Mouse (Mus musculus): ENCODE measurements around the gene Bsdc1. TPM values are rescaled to one million over a fixed set of nuclear protein-coding genes. Genes with fewer than 3 reads are reported as not detected.
"Not testable (repeated sequence)": the region's sequence is repeated elsewhere in the genome, so short reads cannot be mapped to it uniquely, and the experiment has no call there.

Bsdc1 gene
- polyA plus RNA-seq, 1 experiment from 2014 or later: 27.0 TPM

GRCm38 (mm10) chr4:129518519-129518918 lies 57.1 kb downstream of the Bsdc1 start:
- Histone ChIP-seq H3K27ac (no peak overlapping the region), H3K36me3 (peaks cover 47% of the 10 kb centered on the region), H3K4me1 (peaks cover 13% of the 10 kb centered on the region; the same call in 1 of the 2 replicates), H3K4me3 (replicated peaks) (no peak overlapping the region), H3K4me2 (no peak overlapping the region), H3K27me3 (replicated peaks) (no peaks in the 10 kb centered on the region), H3K9me3 (no peaks in the 10 kb centered on the region), H3K9ac (no peak overlapping the region)
- no peak for ATAC-seq (ENCODE audit: insufficient read depth, low FRiP score, low read depth)
- 90% methylated on average over 8 of the region's 8 CpGs for WGBS

DNA sequence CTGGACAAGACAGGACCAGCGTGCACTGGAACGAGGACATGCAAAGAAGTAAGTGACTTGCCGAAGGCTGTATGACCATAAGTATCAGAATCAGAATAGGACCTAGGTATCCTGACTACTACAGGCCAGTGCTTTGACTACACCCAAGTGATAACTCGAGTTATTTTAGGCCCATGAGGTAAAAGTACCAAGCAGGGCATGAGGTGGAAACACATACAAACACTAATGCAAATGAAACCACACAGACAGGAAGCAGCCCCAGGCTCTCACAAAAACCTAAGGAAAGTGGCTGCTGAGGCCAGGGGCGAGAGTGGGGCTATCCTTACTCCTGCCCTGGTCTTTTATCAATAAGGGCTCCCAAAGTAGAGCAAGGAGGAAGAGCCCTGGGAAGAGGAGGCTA lies 64.0 kb downstream of the Bsdc1 start:
- Histone ChIP-seq H3K9me3 (no peaks in the 10 kb centered on the region), H3K4me2 (no peak overlapping the region), H3K4me3 (replicated peaks) (no peak overlapping the region), H3K4me1 (no peaks in the 10 kb centered on the region), H3K27me3 (replicated peaks) (no peaks in the 10 kb centered on the region), H3K27ac (no peak overlapping the region), H3K9ac (no peak overlapping the region), H3K36me3 (peaks cover 62% of the 10 kb centered on the region)
- 84% methylated on average over 5 of the region's 5 CpGs for WGBS
- ATAC-seq (ENCODE audit: insufficient read depth, low FRiP score, low read depth): no peak

DNA sequence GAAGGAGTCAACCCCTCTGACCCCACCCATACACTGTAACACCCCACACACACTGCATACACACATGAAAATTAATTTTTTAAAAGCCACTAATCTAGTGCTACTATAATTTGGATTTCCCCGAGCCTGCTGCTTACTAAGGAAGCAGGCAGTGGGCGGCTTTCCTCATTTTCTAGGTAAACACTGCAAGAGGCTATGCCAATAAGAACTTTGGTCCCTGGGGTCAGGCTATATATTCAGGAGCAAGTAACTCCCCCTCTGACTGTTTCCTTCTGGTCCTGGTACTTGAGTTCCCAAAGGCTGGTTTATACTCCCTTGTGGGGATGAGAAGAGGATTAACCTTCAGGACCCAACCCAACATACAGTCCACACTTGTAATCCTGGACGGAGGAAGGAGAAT lies 64.5 kb downstream of the Bsdc1 start:
- Histone ChIP-seq H3K9me3 (no peaks in the 10 kb centered on the region), H3K27me3 (replicated peaks) (no peaks in the 10 kb centered on the region), H3K4me3 (replicated peaks) (no peak overlapping the region), H3K4me1 (no peaks in the 10 kb centered on the region), H3K36me3 (peaks cover 58% of the 10 kb centered on the region), H3K4me2 (no peak overlapping the region), H3K27ac (no peak overlapping the region), H3K9ac (no peak overlapping the region)
- 73% methylated on average over 3 of the region's 3 CpGs for WGBS
- ATAC-seq (ENCODE audit: insufficient read depth, low FRiP score, low read depth): no peak

- ATAC-seq (ENCODE audit: insufficient read depth, low FRiP score, low read depth); H3K27me3 ChIP-seq (replicated peaks); H3K4me3 ChIP-seq (replicated peaks); H3K9me3 ChIP-seq; H3K27ac ChIP-seq; H3K4me2 ChIP-seq; H3K9ac ChIP-seq; H3K4me1 ChIP-seq: not testable (repeated sequence)
- WGBS: 91% methylated on average over 6 of the region's 6 CpGs
- peaks cover 48% of the 10 kb centered on the region for H3K36me3 ChIP-seq
These were observed 67.5 kb downstream of the Bsdc1 start for GRCm38 (mm10) chr4:129528901-129529300.

Other genes starting within 250 kb of the Bsdc1 start
- 11.8 and 12.6 TPM in 2 replicates for gene C77080, start 200.2 kb upstream of the Bsdc1 start, polyA plus RNA-seq (2015; fragmentation: Nextera tagmentation; extraction: Ambion mirVana)
- 2.0 and 2.1 TPM in 2 replicates for gene Sync, start 174.0 kb upstream of the Bsdc1 start, polyA plus RNA-seq (2015; fragmentation: Nextera tagmentation; extraction: Ambion mirVana)
- 330 and 336 TPM in 2 replicates for gene Rbbp4, start 126.2 kb upstream of the Bsdc1 start, polyA plus RNA-seq (2015; fragmentation: Nextera tagmentation; extraction: Ambion mirVana)
- gene Zbtb8os, start 125.9 kb upstream of the Bsdc1 start, polyA plus RNA-seq (2015; fragmentation: Nextera tagmentation; extraction: Ambion mirVana): 45.7 and 51.4 TPM in 2 replicates
- 17.2 and 18.1 TPM in 2 replicates for gene Zbtb8a, start 83.5 kb upstream of the Bsdc1 start, polyA plus RNA-seq (2015; fragmentation: Nextera tagmentation; extraction: Ambion mirVana)
- 1.5 and 1.7 TPM in 2 replicates for gene Zbtb8b, start 20.7 kb upstream of the Bsdc1 start, polyA plus RNA-seq (2015; fragmentation: Nextera tagmentation; extraction: Ambion mirVana)
- gene Tssk3, start 29.4 kb downstream of the Bsdc1 start, polyA plus RNA-seq (2015; fragmentation: Nextera tagmentation; extraction: Ambion mirVana): not detected in 2 replicates
- gene Fam229a, start 29.6 kb downstream of the Bsdc1 start, polyA plus RNA-seq (2015; fragmentation: Nextera tagmentation; extraction: Ambion mirVana): 0.26 TPM in 1 of 2 replicates, not detected in the other
- 490 and 533 TPM in 2 replicates for gene Marcksl1, start 52.0 kb downstream of the Bsdc1 start, polyA plus RNA-seq (2015; fragmentation: Nextera tagmentation; extraction: Ambion mirVana)
- gene Hdac1, start 81.1 kb downstream of the Bsdc1 start, polyA plus RNA-seq (2015; fragmentation: Nextera tagmentation; extraction: Ambion mirVana): 197 and 200 TPM in 2 replicates
- gene Lck, start 112.1 kb downstream of the Bsdc1 start, polyA plus RNA-seq (2015; fragmentation: Nextera tagmentation; extraction: Ambion mirVana): 6.3 and 6.9 TPM in 2 replicates
- gene Fam167b, start 117.0 kb downstream of the Bsdc1 start, polyA plus RNA-seq (2015; fragmentation: Nextera tagmentation; extraction: Ambion mirVana): 3.5 and 3.9 TPM in 2 replicates
- 263 and 265 TPM in 2 replicates for gene Eif3i, start 139.1 kb downstream of the Bsdc1 start, polyA plus RNA-seq (2015; fragmentation: Nextera tagmentation; extraction: Ambion mirVana)
- 194 and 200 TPM in 2 replicates for gene Tmem234, start 139.1 kb downstream of the Bsdc1 start, polyA plus RNA-seq (2015; fragmentation: Nextera tagmentation; extraction: Ambion mirVana)
- 1.7 and 2.4 TPM in 2 replicates for gene Dcdc2b, start 152.7 kb downstream of the Bsdc1 start, polyA plus RNA-seq (2015; fragmentation: Nextera tagmentation; extraction: Ambion mirVana)
- 25.0 and 29.5 TPM in 2 replicates for gene Iqcc, start 157.5 kb downstream of the Bsdc1 start, polyA plus RNA-seq (2015; fragmentation: Nextera tagmentation; extraction: Ambion mirVana)
- 46.5 and 48.5 TPM in 2 replicates for gene Ccdc28b, start 162.4 kb downstream of the Bsdc1 start, polyA plus RNA-seq (2015; fragmentation: Nextera tagmentation; extraction: Ambion mirVana)
- gene Txlna, start 179.5 kb downstream of the Bsdc1 start, polyA plus RNA-seq (2015; fragmentation: Nextera tagmentation; extraction: Ambion mirVana): 63.0 and 66.1 TPM in 2 replicates
- 13.6 and 14.4 TPM in 2 replicates for gene Kpna6, start 211.2 kb downstream of the Bsdc1 start, polyA plus RNA-seq (2015; fragmentation: Nextera tagmentation; extraction: Ambion mirVana)
- gene Tmem39b, start 235.3 kb downstream of the Bsdc1 start, polyA plus RNA-seq (2015; fragmentation: Nextera tagmentation; extraction: Ambion mirVana): 11.4 and 11.5 TPM in 2 replicates